Mouse (Mus musculus): ENCODE measurements around the gene Nploc4.
"Not testable (repeated sequence)": the region's sequence is repeated elsewhere in the genome, so short reads cannot be mapped to it uniquely, and the experiment has no call there.

GRCm38 (mm10) chr11:120346383-120347034, 91.0 kb downstream of the Nploc4 start:
- not testable (repeated sequence) for TF ChIP-seq REST (IDR thresholded peaks at IDR 0.05; ENCODE audit: insufficient read depth, insufficient read length); TCF12 (IDR thresholded peaks at IDR 0.05; ENCODE audit: insufficient read depth, poor library complexity, severe bottlenecking); MAX (IDR thresholded peaks at IDR 0.05; ENCODE audit: low read depth); CEBPB (IDR thresholded peaks at IDR 0.05; ENCODE audit: insufficient read depth, poor library complexity, severe bottlenecking)
- TF ChIP-seq POLR2AphosphoS2 (IDR thresholded peaks at IDR 0.05; ENCODE audit: insufficient read length, low read depth) (peak; percentile 19), POLR2A (IDR thresholded peaks at IDR 0.05; ENCODE audit: insufficient read length, low read depth) (peak; percentile 24)

Data from myocyte (in vitro differentiated cells).